Mouse (Mus musculus) midbrain, embryonic 11.5 days (tissue): ENCODE results near the gene Snf8. TPM values are rescaled to one million over a fixed set of nuclear protein-coding genes. Genes with fewer than 3 reads are reported as not detected.

Experiments
- ATAC-seq: fragments of 200-750 bp; cut with Nextera tagmentation; 2 replicates; pipeline ENCODE4 v1.8.0; 2017; ENCODE audit warnings: moderate TSS enrichment, moderate library complexity; ENCODE audit not compliant: low FRiP score
- DNase-seq: peaks from one replicate; pipeline ENCODE4 v3.0.0; 2015; ENCODE audit warnings: low spot score; ENCODE audit errors: missing footprints
- H3K27ac ChIP-seq: fragments of 300-500 bp; sonication (generic); 2 replicates; pipeline ENCODE4 v1.5.1; 2014; ENCODE audit warnings: low read depth, low read length
- H3K27me3 ChIP-seq: fragments of 300-500 bp; sonication (generic); 2 replicates; pipeline ENCODE4 v1.6.1; 2014; ENCODE audit warnings: mild to moderate bottlenecking, low read length, moderate library complexity, mixed read lengths; ENCODE audit not compliant: control insufficient read depth, insufficient read depth
- H3K36me3 ChIP-seq: fragments of 300-500 bp; sonication (generic); 2 replicates; pipeline ENCODE4 v1.6.1; 2014; ENCODE audit warnings: mild to moderate bottlenecking, low read length, moderate library complexity, mixed read lengths; ENCODE audit not compliant: control insufficient read depth, insufficient read depth
- H3K4me1 ChIP-seq: fragments of 300-500 bp; sonication (generic); 2 replicates; pipeline ENCODE4 v1.6.1; 2014; ENCODE audit warnings: low read length; ENCODE audit not compliant: control insufficient read depth, insufficient read depth
- H3K4me2 ChIP-seq: fragments of 300-500 bp; sonication (generic); 2 replicates; pipeline ENCODE4 v1.6.1; 2014; ENCODE audit warnings: mild to moderate bottlenecking, moderate library complexity
- H3K4me3 ChIP-seq: fragments of 300-500 bp; sonication (generic); 2 replicates; pipeline ENCODE4 v1.5.1; 2014; ENCODE audit warnings: low read depth, low read length
- H3K9ac ChIP-seq: fragments of 300-500 bp; sonication (generic); 2 replicates; pipeline ENCODE4 v1.6.1; 2014; ENCODE audit warnings: low read length
- H3K9me3 ChIP-seq: fragments of 300-500 bp; sonication (generic); 2 replicates; pipeline ENCODE4 v1.6.1; 2016; ENCODE audit warnings: low read length; ENCODE audit not compliant: control insufficient read depth
- WGBS: fragments of 180-500 bp; shearing (Covaris S2); extraction: QIAGEN DNeasy Blood & Tissue Kit; methylation state at CpG from one replicate; pipeline ENCODE4 v1.1.7; 2014; 5-methylcytosine and 5-hydroxymethylcytosine counted together
- polyA plus RNA-seq: library from polyadenylated mRNA; unstranded; fragments of >200 nt; fragmentation: Nextera tagmentation; extraction: Ambion mirVana; gene quantifications from 2 replicates; pipeline ENCODE4 v1.2.1, GENCODE M21; 2014

Gene Snf8
- polyA plus RNA-seq, 1 experiment from 2014 or later, result 43.0 TPM

DNA sequence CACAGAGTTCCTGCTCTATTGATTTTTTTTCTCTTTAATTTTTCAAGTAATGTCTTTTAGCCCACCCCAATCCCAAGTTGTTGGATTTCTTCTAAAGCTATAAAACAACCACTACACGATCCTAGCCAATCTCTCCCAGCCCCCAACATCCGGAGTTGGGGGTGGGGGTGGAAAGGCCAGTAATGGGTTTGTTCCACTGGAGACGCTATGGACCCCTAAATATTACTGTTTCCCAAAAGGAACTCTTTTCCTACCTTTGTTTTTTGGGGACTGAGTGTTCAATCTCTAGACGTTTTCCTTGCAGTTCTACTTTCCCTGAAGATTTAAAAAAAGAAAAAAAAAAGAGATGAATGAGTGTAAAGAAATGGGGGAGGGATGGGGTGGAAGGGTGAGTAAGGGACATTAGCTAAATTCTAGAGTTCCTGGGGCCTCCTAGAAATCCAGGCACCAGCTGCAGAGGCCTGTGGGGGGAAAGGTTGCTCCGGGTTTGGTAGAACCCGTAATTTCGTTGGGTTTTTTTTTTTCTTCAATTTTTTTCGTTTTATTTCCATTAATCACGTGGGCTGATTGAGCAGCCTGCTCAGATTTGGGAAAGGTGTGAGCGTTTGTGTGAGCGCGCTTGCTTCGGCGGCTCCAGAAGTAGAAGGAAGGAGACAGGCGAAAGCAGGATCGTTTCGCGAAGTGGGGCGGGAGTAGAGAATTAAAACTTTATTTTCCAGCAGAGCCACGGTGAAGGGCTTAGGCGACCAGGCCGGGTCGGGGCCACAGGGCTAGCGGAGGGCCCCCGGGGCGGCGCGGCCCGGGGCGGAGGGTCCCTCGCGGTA lies 30.5 kb upstream of the Snf8 start:
- Histone ChIP-seq H3K9me3 (no peaks in the 10 kb centered on the region), H3K27me3 (no peaks in the 10 kb centered on the region), H3K4me2 (peak overlapping the region; percentile 72), H3K9ac (peak overlapping the region; percentile 100), H3K36me3 (no peaks in the 10 kb centered on the region), H3K27ac (peak overlapping the region; percentile 100), H3K4me1 (peaks cover 25% of the 10 kb centered on the region), H3K4me3 (peak overlapping the region; percentile 97)
- peak; percentile 90 for DNase-seq
- ATAC-seq, result no peak
- under 1% methylated on average over 32 of the region's 32 CpGs for WGBS

DNA sequence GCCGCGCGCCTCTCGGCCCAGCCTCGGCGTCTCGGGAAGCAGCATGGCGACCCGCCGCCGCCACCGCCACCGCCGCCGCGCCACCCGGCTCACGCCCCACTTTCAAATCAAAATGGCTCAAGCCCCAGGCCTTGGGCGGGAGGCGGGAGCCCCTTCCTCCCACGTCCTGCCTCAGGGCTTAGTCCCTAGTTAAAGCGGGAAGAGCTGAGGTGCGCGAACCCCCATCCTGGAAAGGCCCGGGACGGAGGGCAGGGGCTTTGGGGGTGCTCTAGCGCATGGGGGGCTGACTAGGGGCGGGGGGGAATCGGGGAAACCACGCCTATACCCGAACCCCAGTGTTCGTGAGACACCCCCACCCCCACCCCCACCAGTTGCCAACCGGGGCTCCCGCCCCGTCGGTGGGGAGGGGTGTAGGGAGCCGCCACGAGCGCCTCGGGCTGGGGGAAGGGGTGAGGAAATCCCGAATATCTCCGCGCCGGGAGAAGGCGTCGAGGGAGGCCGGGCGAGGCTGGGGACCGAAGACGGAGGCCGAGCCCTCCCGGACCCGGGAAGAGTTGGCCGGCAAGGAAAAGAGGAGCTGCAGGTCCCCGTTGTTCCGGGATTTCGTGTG lies 29.8 kb upstream of the Snf8 start:
- Histone ChIP-seq H3K9me3 (no peaks in the 10 kb centered on the region), H3K27ac (peak overlapping the region; percentile 100), H3K4me1 (peaks cover 25% of the 10 kb centered on the region), H3K27me3 (no peaks in the 10 kb centered on the region), H3K4me3 (peak overlapping the region; percentile 97), H3K36me3 (no peaks in the 10 kb centered on the region), H3K9ac (peak overlapping the region; percentile 100), H3K4me2 (peak overlapping the region; percentile 72)
- under 1% methylated on average over 53 of the region's 57 CpGs for WGBS
- DNase-seq, result no peak
- no peak for ATAC-seq

DNA sequence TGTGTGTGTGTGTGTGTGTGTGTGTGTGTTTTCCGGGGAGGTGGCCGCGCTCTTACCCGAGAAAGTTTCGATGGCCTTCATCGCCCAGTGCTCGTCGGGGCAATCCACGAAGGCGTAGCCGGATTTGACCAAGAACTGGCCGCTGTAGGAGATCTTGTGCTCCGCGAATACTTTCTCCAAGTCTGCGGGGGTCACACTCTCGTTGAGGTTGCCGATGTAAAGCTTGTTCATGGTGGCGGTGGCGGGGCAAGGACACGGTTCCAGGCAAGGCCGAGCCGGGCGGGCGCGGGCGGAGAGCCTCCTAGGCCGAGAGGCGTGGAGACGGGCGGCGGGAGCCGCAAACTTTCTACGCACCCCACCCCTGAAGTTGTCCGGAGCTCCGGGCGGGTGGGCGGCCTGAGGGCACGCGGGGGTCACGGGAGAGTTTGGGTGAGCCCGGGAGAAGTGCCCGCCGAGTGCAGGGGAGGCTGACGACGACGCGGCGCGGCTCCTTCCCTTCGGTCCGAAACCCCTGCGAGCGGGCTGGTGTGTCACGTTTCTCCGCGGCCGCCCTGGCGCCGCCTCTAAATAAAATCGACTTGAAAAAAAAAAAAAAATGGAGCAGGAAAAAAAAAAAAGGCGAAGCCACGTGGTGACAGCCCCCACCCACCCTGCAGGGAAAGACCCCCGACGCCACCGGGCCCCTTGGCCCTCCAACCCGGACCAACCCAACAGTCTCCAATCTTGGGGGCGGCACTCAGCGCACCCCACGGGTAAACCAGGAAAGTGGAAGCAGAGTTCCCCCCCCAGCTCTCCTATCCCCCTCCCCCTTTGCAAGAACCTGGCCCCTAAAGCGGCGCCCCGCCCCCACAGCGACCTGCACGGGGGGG lies 29.0 kb upstream of the Snf8 start, which contains the start of gene Igf2bp1:
TSS of gene Igf2bp1 (minus strand) at position 538 of the 869 bp plus-strand sequence.
- ATAC-seq (peak; percentile 73), DNase-seq (peak; percentile 98)
- WGBS, result under 1% methylated on average over 66 of the region's 74 CpGs
- Histone ChIP-seq H3K27ac (peak within 1 kb of the TSS; percentile 100), H3K9ac (peak within 1 kb of the TSS; percentile 100), H3K36me3 (no peaks in the 10 kb centered on the region), H3K4me1 (peaks cover 25% of the 10 kb centered on the region), H3K4me2 (peak within 1 kb of the TSS; percentile 72), H3K4me3 (peak within 1 kb of the TSS; percentile 97), H3K9me3 (no peaks in the 10 kb centered on the region), H3K27me3 (no peaks in the 10 kb centered on the region)

DNA sequence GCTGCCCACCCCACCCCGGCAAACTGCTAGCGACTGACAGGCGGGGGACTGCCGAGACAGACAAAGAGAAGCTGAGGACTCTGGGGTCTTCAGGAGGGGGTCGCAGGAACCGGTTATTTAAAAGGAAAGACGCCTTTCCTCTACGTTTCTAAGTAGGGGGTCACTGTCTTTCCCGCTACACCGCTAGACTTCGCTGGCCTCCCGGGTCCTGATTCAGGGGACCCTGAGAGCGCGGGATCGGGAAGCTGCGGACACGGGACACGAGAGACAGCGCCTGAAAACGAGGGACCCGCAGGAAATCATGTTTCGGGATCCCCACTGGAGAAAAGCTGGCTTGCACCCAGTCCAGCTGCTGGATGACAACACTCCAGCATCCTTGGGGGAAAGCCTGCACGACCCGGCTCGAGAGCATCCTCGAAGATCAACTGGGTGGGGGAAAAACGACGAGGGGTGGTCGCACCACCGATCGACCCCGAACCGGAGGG lies 28.3 kb upstream of the Snf8 start:
- WGBS, result under 1% methylated on average over 33 of the region's 33 CpGs
- H3K4me1 ChIP-seq, result peaks cover 22% of the 10 kb centered on the region
- H3K9me3 ChIP-seq, result no peaks in the 10 kb centered on the region
- peak overlapping the region; percentile 100 for H3K27ac ChIP-seq
- peak overlapping the region; percentile 72 for H3K4me2 ChIP-seq
- peak overlapping the region; percentile 100 for H3K9ac ChIP-seq
- H3K4me3 ChIP-seq, result peak overlapping the region; percentile 97
- no peaks in the 10 kb centered on the region for H3K27me3 ChIP-seq
- DNase-seq, result peak; percentile 98
- H3K36me3 ChIP-seq, result no peaks in the 10 kb centered on the region
- ATAC-seq, result peak; percentile 58

DNA sequence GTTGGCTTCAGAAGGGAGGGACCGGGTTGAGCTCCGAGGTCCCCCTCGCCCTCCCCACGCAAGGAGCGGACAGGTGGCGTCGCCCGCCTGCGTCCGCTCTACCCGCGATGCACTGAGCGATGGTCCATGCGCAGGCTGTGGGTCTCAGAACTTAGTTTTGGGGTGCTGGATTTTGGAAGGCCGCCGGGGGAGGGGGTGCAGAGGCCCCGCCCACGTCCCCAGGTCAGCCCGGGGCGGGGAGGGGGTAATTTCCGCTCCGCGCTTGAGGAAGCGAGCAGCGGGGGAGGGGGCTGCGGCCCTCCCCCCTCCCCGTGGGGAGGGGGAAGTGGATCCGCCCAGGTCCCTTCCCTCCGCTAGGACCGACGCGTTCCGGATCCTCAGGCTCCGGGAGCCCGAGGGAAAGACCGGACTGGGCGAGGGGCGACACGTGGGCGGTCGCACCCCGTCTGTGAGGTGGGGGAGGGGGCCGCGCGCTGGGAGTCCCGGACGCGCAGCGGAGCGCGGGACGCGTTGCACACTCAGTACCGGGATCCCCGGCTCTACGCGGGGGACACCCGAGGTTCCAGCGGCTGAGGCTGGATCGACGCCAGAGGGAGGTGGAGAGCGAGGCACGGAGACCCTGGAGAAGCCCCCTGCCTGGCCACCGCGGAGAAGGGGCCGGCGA lies 27.7 kb upstream of the Snf8 start:
- Histone ChIP-seq H3K27me3 (no peaks in the 10 kb centered on the region), H3K36me3 (no peaks in the 10 kb centered on the region), H3K27ac (peak overlapping the region; percentile 100), H3K4me1 (peaks cover 16% of the 10 kb centered on the region), H3K9ac (peak overlapping the region; percentile 100), H3K9me3 (no peaks in the 10 kb centered on the region), H3K4me3 (peak overlapping the region; percentile 97), H3K4me2 (peak overlapping the region; percentile 72)
- DNase-seq, result peak; percentile 98
- WGBS, result 1% methylated on average over 56 of the region's 67 CpGs
- peak; percentile 87 for ATAC-seq

DNA sequence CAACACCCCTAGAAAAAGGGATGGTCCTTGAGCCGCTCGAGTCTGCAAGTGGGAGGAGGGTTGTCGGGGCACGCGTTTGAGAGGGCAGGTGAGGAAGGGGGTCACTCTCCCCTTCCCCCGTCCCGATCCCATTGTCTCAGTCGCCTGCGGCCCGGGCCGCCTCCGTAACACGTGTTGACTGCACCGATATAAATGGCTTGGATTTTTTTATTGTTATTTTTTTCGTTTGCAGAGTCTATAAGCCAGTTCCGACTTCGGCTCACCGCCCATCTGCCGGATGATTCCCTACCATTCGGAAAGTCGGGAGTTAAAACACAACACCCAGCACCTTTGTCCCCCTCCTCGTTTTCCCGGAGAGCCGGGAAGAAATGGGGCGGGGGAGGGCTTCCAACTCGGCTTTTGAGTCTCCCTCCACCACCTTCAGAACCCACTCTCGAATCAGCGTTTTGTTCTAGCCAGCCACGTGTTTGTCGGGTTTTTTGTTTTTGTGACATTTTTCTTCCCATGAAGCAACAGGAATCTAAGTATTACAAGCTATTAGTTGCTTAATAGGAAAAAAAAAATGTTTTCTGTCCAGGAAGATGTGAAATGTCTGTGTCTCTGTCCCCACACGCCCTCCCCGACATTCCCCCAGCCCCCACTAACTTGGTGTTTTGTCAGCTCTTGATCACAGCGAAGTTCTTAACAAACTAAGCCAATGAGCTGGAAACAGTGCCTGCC lies 27.0 kb upstream of the Snf8 start:
- DNase-seq, result peak; percentile 97
- H3K9ac ChIP-seq, result peak overlapping the region; percentile 100
- under 1% methylated on average over 33 of the region's 33 CpGs for WGBS

DNA sequence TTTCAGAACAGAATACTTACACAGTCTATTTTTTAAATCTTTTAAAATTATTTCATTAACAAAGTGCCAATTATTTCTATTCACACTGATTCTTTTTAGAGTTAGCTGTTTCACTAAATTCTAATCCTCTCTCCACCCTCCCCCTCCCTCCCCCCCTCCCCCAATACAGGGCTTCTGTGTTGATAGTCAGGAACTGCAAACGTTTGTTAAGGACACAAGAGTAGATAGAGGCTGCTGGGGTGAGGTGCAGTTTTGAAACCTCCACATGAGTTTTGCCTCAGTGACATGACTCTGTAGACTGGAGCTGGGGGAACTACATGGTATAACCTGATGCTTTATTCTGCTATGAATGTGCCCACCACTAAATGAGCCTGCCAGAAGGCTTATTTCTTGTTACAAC lies 25.9 kb upstream of the Snf8 start:
- Histone ChIP-seq H3K27me3 (no peaks in the 10 kb centered on the region), H3K9me3 (no peaks in the 10 kb centered on the region), H3K9ac (no peak overlapping the region), H3K27ac (no peak overlapping the region), H3K4me1 (peaks cover 16% of the 10 kb centered on the region), H3K4me2 (no peak overlapping the region), H3K4me3 (no peak overlapping the region), H3K36me3 (no peaks in the 10 kb centered on the region)
- DNase-seq, result no peak
- WGBS, result 0% methylated on average over 1 of the region's 1 CpGs
- no peak for ATAC-seq

More for the DNA sequence above, 27.0 kb upstream of the Snf8 start:
- H3K9me3 ChIP-seq, result no peaks in the 10 kb centered on the region
- H3K4me3 ChIP-seq, result peak overlapping the region; percentile 97
- H3K27me3 ChIP-seq, result no peaks in the 10 kb centered on the region
- no peaks in the 10 kb centered on the region for H3K36me3 ChIP-seq
- H3K4me1 ChIP-seq, result peaks cover 15% of the 10 kb centered on the region
- ATAC-seq, result no peak; the same call in 1 of the 2 replicates
- H3K4me2 ChIP-seq, result peak overlapping the region; percentile 72
- peak overlapping the region; percentile 100 for H3K27ac ChIP-seq

DNA sequence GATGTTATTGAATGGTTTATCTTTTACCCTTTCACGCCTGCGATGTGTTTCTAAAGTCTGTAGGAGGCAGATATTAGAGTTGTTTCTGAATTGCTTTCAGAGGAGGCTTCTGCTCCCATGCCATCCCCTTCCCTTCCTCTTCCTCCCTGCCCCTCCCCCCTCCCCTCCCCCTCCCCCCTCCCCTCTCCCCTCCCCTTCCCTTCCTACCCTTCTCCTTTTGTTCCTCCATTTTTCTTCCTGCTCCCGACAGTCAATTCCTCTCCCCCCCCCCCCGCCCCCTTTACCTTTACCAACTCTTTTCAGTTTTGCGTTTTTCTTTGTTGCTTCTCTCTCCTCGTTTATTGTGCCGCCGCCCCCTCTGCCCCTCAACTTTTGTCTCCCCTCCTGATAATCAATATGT lies 22.7 kb upstream of the Snf8 start:
- DNase-seq (no peak), ATAC-seq (no peak)
- H3K36me3 ChIP-seq, result no peaks in the 10 kb centered on the region
- no peaks in the 10 kb centered on the region for H3K27me3 ChIP-seq
- peaks cover 16% of the 10 kb centered on the region for H3K4me1 ChIP-seq
- 3% methylated on average over 3 of the region's 8 CpGs for WGBS
- H3K9ac ChIP-seq, result peak overlapping the region; percentile 45
- no peak overlapping the region; the same call in 1 of the 2 replicates for H3K4me3 ChIP-seq
- no peak overlapping the region for H3K27ac ChIP-seq
- peak overlapping the region; percentile 36 for H3K4me2 ChIP-seq
- H3K9me3 ChIP-seq, result no peaks in the 10 kb centered on the region
